Mouse (Mus musculus) fibroblast of lung, adult 2 months (primary cell): ENCODE measurements around the gene Eipr1.
"Not testable (repeated sequence)": the region's sequence is repeated elsewhere in the genome, so short reads cannot be mapped to it uniquely, and the experiment has no call there.

Source experiments
- DNase-seq: peaks from one replicate; pipeline ENCODE4 v3.0.0-alpha.2; 2011; ENCODE audit warnings: low read depth

Eipr1 gene

GRCm38 (mm10) chr12:28751508-28752263 lies at the start of gene Eipr1:
Gene Eipr1 (plus strand): TSS chr12:28751803.
- peak; percentile 82 for DNase-seq

GRCm38 (mm10) chr12:28704381-28704780 lies 47.2 kb upstream of the Eipr1 start:
- DNase-seq = no peak

GRCm38 (mm10) chr12:28705204-28705603 lies 46.4 kb upstream of the Eipr1 start:
- DNase-seq = no peak

GRCm38 (mm10) chr12:28708154-28708553 lies 43.4 kb upstream of the Eipr1 start:
- DNase-seq = no peak

GRCm38 (mm10) chr12:28710566-28711185 lies 40.9 kb upstream of the Eipr1 start:
- no peak for DNase-seq

GRCm38 (mm10) chr12:28714822-28715632 lies 36.6 kb upstream of the Eipr1 start:
- no peak for DNase-seq

GRCm38 (mm10) chr12:28717066-28717465 lies 34.5 kb upstream of the Eipr1 start:
- no peak for DNase-seq

- no peak for DNase-seq
Observed at GRCm38 (mm10) chr12:28718106-28718505, 33.5 kb upstream of the Eipr1 start.

- DNase-seq = no peak
Observed at GRCm38 (mm10) chr12:28724366-28724765, 27.2 kb upstream of the Eipr1 start.

- DNase-seq = no peak
Observed at GRCm38 (mm10) chr12:28726204-28726603, 25.4 kb upstream of the Eipr1 start.

GRCm38 (mm10) chr12:28727061-28727460 lies 24.5 kb upstream of the Eipr1 start:
- DNase-seq = no peak

- no peak for DNase-seq
Observed at GRCm38 (mm10) chr12:28732631-28733030, 19.0 kb upstream of the Eipr1 start.

GRCm38 (mm10) chr12:28733520-28734245 lies 17.9 kb upstream of the Eipr1 start:
- not testable (repeated sequence) for DNase-seq

- no peak for DNase-seq
Observed at GRCm38 (mm10) chr12:28734271-28734670, 17.3 kb upstream of the Eipr1 start.

GRCm38 (mm10) chr12:28735293-28735692 lies 16.3 kb upstream of the Eipr1 start:
- DNase-seq = no peak

- no peak for DNase-seq
Observed at GRCm38 (mm10) chr12:28743328-28743727, 8.3 kb upstream of the Eipr1 start.

GRCm38 (mm10) chr12:28750021-28750633 lies 1.5 kb upstream of the Eipr1 start, which contains the start of gene Trappc12:
Gene Trappc12 (minus strand): TSS chr12:28750472.
- DNase-seq = peak; percentile 72

GRCm38 (mm10) chr12:28750876-28751275 lies 727 bp upstream of the Eipr1 start:
- DNase-seq = no peak

- no peak for DNase-seq
Observed at GRCm38 (mm10) chr12:28756019-28756418, 4.4 kb downstream of the Eipr1 start.

GRCm38 (mm10) chr12:28769953-28770352 lies 18.4 kb downstream of the Eipr1 start:
- DNase-seq = no peak

GRCm38 (mm10) chr12:28773815-28774214 lies 22.2 kb downstream of the Eipr1 start:
- no peak for DNase-seq

GRCm38 (mm10) chr12:28775120-28775519 lies 23.5 kb downstream of the Eipr1 start:
- no peak for DNase-seq
